Mouse (Mus musculus): ENCODE measurements around the gene Polr1c.

- TF ChIP-seq CTCF (IDR thresholded peaks at IDR 0.05; ENCODE audit: low read depth) (no peak), EP300 (optimal IDR thresholded peaks at IDR 0.05) (no peak)
Observed at GRCm38 (mm10) chr17:46254106-46254505, 6.3 kb upstream of the Polr1c start.

Measured in stomach, postnatal 0 days (tissue).